Mouse (Mus musculus): Measurements from ENCODE around the gene Pirb.
A peak's percentile ranks its signal among the peaks of the same experiment; 100 is the strongest.
"Not testable (repeated sequence)": the region's sequence is repeated elsewhere in the genome, so short reads cannot be mapped to it uniquely, and the experiment has no call there.

The Pirb gene

GRCm38 (mm10) chr7:3720268-3720667, at the start of gene Pirb:
Gene Pirb (minus strand): TSS chr7:3720391.
- DNase-seq, result not testable (repeated sequence)

GRCm38 (mm10) chr7:3732675-3733074, 12.5 kb upstream of the Pirb start:
- DNase-seq, result not testable (repeated sequence)

DNA sequence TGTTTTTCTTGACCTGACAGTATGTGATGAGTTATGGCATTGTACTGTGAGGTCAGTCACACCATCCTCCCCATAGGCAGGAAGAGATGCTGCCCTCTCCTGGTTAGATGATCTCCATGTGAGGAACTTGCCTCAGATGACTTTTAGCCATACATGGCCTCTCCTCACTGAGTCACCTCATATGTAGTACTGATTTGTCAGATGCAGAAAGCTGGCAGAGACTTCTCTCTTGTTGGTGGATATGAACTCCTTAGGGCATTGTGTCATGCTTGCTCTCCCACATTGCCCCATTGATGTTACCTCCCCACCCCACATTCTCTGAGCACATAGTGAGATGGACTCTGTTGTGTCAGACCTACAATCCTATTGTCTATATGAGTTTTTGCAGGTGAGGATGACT, 5.3 kb upstream of the Pirb start:
- not testable (repeated sequence) for DNase-seq

GRCm38 (mm10) chr7:3715249-3715648, 4.9 kb downstream of the Pirb start:
- DNase-seq, result no peak

DNA sequence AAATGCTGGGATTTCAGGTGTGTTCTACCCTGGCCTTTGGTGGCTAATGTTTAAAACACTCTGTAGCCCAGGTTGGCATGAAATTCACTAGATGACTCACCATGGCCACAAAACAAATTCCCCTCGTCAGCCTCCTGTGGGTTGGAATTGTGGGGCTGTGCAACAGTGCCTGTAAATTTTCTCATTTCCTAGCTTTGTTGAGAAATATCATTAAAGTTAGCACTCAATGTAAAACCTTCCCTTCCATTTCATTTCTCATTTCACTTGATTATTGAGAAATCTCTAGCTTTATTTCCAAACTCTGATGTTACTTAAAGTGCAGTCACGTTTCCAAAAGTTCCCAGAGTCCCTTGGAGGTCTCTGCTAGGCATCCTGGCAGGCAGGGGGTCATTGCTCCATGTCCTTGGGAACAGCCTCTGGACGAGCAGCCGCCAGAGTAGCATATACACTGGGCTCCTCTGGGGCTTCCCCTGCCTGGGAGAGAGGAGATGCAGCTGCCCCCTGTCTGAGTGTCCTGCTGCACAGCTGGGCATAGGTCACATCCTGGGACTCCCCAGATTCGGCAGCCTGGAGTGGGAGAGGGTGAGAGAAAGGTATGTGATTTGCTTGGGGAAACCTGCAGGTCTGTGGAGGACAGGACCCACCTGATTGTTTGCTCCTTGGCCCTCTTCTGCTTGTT, 7.8 kb downstream of the Pirb start:
- DNase-seq, result no peak

DNA sequence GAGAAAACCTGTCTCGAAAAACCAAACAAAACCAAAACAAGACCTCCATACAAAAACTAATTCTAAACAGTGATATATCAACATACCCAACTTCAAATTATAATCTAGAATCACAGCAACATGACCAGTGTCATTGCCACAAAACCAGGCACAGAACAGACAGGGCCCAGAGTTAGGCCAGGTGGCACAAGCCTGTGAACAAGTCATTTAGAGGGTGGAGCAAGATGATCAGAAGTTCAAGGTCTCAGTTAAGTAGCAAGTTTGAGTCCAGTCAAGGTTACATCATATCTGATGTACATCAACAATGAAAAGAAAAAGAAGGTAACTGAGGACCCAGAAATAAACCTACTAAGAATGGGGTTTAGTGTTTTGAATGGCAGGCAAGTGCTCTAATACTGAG, 11.2 kb downstream of the Pirb start:
- DNase-seq, result no peak

DNA sequence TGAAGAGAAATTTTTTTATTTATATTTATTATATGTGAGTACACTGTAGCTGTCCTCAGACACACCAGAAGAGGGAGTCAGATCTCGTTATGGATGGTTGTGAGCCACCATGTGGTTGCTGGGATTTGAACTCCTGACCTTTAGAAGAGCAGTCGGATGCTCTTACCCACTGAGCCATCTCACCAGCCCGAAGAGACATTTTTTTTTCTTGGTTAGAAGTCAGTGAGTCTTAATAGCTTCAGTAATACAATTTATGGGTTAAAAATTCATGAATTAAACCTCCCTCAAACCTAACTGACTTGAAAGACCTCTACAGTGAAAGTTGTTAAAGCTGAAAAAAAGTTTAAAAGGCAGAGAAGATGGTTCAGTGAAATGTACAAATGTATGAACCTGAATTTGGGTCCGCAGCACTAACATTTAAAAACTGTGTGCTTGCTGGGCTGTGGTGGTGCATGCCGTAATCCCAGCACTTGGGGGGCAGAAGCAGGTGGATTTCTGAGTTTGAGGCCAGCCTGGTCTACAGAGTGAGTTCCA, 11.7 kb downstream of the Pirb start:
- DNase-seq, result not testable (repeated sequence)

- no peak for DNase-seq
Observed at GRCm38 (mm10) chr7:3707568-3708413, 12.4 kb downstream of the Pirb start.

GRCm38 (mm10) chr7:3707027-3707426, 13.2 kb downstream of the Pirb start:
- no peak for DNase-seq

DNA sequence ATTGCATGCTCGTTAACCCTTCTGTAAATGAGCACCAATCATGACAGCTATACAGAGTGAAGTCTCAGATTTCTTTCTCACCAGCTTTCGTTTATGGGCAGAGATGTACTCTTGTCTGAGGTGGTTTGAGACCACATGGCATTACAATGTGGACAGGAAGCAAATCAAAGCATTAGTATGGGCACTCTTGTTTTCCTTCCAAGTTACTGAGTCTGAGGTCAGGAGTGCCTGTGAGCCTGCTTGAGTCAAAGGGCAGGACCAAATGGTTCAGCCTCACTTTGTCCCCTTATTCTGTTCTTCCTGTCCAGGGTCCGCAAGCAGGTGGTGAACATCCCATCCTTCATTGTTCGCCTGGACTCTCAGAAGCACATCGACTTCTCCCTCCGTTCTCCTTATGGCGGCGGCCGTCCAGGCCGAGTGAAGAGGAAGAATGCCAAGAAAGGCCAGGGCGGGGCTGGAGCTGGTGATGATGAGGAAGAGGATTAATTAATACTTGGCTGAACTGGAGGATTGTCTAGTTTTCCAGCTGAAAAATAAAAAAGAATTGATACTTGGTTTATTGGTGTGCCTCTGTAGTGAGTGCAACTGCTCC, 13.8 kb downstream of the Pirb start:
- DNase-seq, result no peak

DNA sequence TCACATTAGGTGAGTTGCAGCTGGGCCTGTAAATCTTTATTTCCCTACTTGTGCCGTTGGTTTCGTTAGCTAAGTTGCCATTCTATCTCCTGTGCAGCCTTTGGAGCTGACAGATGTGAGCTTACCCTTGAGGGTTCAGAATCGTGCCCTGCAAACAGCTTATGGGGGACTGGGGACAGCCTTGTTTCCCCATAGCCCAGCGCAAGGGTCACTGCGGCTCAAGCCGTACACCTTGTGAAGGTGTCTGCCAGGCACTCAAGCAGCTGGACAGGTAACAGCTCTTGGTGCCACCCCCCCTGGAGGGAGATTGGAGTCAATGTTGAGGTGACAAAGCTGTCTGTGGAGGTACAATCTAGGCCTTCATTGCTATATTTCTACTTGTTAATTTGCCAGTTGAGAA, 14.3 kb downstream of the Pirb start:
- no peak for DNase-seq

DNA sequence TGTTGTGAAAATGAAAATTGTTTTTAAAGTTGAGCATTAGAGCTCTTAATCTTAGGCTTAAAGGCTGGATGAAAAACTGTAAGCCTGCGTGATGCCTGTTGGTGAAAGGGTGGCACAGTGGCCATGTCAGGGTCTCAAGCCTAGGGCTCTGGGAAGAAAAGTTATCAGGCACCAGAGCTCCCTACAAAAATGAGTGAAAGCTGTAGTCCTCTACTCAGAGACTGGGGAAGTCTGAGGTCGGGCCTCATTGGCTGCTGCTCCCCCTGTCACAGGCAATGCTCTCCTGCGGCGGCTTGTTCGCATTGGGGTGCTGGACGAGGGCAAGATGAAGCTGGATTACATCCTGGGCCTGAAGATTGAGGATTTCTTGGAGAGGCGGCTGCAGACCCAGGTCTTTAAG, 14.7 kb downstream of the Pirb start:
- not testable (repeated sequence) for DNase-seq

GRCm38 (mm10) chr7:3704475-3704874, 15.7 kb downstream of the Pirb start:
- DNase-seq, result no peak

GRCm38 (mm10) chr7:3703879-3704441, 16.2 kb downstream of the Pirb start, which contains the start of gene Rps9:
Gene Rps9 (plus strand): TSS chr7:3703993.
- peak; percentile 91 to 95 for DNase-seq

- no peak for DNase-seq
Observed at GRCm38 (mm10) chr7:3703148-3703878, 16.9 kb downstream of the Pirb start.

DNA sequence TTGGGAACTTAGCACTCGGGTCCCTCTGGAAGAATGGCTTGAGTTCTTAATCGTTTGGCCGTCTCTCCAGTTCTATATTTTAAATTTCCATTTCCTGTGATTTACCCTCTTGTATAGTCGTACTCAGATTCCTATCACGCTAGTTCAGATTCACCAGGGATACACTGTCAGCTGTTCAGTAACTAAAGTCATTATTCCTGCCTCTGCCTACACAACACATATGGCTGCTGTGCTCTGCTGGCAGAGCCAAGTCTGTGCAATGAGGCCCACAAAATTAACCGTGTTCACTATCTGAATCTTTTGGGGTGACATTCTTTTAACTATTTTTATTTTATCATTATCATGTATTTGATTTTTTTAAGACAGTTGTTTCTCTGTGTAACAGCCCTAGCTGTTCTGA, 21.7 kb downstream of the Pirb start:
- DNase-seq, result no peak

DNA sequence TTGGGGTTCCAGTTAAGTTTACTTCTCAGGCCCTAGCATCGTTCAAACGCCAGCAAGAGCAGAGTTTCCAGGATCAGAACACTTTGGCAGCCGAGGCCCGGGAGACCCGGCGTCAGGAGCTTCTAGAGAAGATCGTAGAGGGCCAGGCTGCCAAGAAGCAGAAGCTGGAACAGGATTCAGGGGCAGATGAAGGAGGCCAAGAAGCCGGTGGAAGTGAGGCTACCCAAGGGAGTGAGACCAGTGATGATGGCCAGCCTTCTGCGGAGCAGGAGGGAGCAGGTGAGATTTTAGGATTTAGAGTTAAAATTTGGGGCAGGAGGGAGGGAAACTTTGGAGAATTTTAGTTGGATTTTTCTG, 25.3 kb downstream of the Pirb start:
- not testable (repeated sequence) for DNase-seq

- DNase-seq, result peak; percentile 40 to 63
Observed at GRCm38 (mm10) chr7:3694076-3694948, 25.9 kb downstream of the Pirb start.

- no peak for DNase-seq
Observed at GRCm38 (mm10) chr7:3693809-3694075, 26.4 kb downstream of the Pirb start.

DNA sequence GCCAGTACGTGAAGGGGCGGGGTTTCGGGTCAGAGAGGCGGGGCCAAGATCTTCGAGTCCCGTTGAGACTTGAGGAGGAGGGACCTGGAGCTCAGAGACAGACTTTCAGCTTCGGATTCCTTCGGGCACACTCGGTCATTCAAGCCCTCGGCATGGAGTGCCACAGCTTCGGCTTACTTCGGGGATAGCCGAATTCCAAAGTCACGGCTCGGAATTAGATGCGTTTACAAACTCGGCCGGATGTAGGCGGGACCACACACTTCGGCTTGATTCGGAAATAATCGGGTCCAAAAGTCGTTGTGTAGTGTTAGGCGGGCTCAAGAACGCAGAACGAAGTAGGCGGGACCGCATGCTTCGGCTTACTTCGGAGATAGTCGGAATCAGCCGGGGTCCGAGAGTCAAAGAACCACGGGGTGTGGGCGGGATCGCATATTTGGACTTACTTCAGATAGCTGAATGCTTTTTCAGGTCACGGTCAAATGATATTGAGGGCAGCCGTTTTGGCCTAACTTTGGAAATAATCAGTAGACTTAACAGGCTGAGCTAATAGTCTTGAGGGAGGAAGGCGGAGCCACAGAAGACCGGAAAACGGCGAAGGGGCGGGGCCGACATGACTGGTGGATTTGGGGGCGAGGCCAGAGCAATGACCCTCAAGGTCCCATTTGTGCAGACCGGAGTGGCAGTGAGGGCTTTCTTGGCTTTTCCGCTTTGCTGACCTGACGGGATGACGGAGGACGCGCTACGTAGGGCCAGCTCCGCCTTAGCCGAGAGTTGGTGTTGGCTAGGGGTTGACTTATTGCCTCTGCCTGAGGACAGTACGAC, 27.0 kb downstream of the Pirb start, which contains the start of gene Mboat7:
Gene Mboat7, minus strand, starts transcription at position 537 of the 822 bp plus-strand sequence.
- peak; percentile 97 to 99 for DNase-seq

Measured in thymus, adult 18-20 months (tissue).